Mouse (Mus musculus): ENCODE measurements around the gene Dnajb8.

Dnajb8 gene

DNA sequence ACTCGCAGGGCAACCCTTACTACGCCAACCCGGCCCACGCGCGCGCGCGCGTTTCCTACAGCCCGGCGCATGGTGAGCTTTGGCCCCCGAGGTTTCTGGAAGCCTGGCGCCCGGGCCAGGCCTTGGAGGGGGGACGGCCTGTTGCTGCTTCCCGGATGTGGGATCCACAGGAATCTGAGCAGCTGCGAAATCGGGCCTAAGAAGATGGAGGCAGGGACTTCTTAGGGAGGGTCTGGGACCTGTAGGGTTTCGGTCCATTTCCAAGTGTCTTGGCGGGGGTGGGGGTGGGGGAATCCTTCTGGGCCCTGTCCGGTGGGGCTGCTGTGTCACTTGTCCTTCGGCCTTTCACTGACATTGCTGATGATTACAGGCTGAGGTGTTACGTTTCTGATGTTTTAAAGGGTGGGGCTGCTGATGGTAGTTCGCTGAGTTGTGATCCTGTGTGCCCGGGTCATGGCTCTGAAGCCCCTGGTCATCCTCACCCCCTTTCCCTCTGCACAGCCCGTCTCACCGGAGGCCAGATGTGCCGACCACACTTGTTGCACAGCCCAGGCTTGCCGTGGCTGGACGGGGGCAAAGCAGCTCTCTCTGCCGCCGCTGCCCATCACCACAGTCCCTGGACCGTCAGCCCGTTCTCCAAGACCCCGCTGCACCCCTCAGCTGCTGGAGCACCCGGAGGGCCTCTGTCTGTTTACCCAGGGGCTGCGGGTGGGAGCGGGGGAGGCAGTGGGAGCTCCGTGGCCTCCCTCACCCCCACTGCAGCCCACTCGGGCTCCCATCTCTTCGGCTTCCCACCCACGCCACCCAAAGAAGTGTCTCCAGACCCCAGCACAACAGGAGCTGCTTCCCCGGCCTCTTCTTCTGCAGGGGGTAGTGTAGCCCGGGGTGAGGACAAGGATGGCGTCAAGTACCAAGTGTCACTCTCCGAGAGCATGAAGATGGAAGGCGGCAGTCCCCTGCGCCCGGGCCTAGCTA is 22.1 kb upstream of the Dnajb8 start:
- DNase-seq, result no peak

DNA sequence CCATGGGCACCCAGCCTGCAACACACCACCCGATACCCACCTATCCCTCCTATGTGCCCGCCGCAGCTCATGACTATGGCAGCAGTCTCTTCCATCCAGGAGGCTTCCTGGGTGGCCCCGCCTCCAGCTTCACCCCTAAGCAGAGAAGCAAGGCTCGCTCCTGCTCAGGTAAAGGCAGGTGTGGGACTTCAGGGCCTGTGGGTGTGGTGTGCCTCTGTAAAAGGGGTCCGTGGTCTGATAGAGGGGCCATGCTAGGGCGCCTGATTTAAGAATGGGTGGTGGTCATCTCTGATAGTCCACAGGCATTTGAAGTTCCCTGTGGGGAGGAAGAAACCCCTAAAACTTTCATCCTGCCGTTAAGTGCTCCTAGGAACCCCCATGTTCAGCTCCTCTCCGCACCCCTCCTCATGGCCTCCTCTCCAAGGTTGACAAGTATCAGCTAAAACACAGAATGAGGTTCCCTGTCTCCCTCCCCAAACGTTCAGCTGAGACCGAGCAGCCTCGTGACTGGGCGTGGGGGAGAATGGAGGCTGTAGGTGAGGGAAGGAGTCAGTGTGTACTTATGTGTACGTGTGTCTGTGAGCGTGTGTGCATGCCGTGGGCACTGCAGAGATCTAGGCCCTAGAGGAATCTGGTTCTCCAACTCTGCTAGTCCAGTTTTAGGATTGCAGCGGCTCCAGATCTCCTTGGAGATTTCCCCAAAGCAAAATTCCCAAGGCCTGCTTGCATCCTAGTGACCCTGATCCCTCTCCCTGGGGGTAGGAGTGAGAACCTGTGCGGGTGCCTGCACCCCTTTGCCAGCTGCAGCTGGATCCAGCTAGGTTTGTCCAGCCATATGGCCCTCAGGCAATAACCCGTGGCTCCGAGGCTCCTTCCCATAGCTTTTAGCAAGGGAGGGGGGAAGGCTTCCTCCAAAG is 21.1 kb upstream of the Dnajb8 start:
- no peak for DNase-seq

DNA sequence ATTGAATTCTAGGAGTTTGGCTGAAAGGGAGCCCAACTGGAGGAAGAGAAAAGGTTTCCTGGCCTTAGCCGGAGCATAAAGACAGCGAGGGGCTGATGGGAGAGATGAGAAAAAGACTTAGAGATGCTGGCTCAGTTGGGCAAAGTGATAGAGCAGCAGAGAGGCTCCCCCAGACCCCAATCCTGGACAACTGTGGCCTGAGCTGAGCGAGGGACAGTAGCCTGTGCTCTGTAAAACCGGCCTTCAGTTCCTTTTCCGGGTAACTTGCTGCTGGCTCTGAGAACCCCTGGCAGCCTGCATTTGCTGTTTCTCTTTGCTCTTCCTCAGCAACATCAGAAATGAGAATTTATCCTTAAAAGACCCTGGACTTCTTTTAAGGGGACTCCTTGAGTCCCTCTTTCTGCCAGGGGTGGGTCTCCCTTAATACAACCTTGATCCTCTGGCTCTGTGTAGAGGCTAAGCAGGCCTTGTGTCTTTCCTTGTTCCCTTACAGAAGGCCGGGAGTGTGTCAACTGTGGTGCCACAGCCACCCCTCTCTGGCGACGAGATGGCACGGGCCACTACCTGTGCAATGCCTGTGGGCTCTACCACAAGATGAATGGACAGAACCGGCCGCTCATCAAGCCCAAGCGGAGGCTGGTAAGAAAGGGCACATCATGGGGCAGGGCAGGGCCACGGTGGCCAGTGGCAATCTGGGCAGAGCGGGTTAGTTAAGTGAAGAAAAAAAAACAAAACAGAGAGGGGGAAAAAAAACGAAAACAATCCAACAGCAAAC is 20.0 kb upstream of the Dnajb8 start:
- no peak for DNase-seq

DNA sequence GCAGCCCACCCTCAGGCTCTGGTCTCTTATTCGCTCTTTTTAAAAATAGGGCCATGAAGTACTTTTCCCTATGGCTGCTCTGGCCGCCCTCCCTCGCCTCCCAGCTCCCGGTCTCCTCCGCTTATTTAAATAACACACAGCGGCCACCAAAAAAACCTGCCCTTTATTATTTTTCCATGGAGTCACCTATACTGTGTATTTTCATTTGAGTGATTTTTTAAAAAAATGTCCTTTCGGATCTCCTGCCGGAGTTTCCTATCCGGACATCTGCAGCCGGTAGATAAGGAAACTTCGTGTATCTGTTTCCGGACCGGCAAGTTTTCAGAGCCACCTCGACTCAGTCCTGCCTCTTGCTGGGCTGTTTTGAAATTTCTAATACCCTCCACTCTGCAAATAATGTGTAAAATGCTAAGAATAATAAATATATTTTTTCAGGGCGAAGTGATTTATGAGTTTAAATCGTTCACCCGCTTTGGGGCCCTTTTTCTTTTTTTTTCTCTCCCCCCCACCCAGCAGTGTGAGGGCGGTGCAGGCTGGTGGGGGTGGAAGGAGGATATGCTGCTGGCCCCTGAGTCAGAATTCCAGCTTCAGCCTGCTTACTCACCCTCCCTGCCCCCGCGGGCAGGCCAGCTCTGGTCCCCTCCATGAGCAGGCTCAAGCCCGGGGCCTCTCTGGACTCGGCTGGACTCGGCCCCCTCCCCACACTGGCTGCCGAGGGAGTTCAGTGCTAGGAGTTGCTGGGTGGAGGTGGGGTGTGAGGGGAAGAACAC is 19.0 kb upstream of the Dnajb8 start:
- DNase-seq, result no peak

- no peak for DNase-seq
Measured at GRCm38 (mm10) chr6:88203791-88204405, 18.2 kb upstream of the Dnajb8 start.

DNA sequence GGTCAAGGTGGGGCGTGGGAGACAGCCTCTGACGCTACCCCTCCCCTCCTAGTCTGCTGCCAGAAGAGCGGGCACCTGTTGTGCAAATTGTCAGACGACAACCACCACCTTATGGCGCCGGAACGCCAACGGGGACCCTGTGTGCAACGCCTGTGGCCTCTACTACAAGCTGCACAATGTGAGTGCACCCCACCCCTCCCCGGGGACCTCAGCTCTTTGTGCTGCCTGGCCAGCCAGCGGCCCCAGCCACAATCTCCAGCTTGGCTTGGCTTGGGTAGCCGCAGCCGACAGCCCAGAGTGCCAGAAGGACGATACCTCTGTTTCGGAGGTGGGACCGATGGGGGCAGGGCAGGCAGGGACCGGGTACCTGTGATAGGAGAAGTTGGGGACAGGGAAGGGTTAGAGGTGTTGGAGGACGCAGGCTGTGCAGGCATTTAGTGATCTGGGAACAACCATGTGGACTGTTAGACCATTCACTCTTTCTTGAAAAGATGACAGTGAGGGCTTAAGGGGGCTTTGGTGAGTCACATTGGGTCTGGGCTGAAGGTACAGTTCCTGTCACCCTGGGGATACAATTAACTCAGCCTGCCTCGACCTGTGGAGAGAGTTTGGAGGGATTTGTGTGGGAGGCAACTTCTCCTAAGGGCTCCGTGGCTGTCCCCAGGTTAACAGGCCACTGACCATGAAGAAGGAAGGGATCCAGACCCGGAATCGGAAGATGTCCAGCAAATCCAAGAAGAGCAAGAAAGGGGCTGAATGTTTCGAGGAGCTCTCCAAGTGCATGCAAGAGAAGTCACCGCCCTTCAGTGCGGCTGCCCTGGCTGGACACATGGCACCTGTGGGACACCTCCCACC is 17.3 kb upstream of the Dnajb8 start:
- no peak for DNase-seq

DNA sequence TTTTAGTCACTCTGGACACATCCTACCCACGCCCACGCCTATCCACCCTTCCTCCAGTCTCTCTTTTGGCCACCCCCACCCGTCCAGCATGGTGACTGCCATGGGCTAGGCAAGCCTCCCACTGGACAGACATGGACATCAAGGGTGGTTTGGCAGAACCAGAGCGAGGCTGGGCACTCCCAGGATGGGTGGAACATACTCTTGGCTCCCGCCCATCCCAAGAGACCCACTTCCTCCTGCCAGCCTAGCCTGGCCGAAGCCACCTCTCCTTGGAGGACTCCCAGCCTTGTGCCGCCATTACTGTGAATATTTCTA is 16.7 kb upstream of the Dnajb8 start:
- no peak for DNase-seq

- no peak for DNase-seq
Measured at GRCm38 (mm10) chr6:88205937-88206336, 16.1 kb upstream of the Dnajb8 start.

GRCm38 (mm10) chr6:88206566-88206965 is 15.5 kb upstream of the Dnajb8 start:
- DNase-seq, result no peak

GRCm38 (mm10) chr6:88207403-88208033 is 14.6 kb upstream of the Dnajb8 start:
- no peak for DNase-seq

- DNase-seq, result no peak
Measured at GRCm38 (mm10) chr6:88208321-88208720, 13.7 kb upstream of the Dnajb8 start.

GRCm38 (mm10) chr6:88209453-88209852 is 12.6 kb upstream of the Dnajb8 start:
- DNase-seq, result no peak

DNA sequence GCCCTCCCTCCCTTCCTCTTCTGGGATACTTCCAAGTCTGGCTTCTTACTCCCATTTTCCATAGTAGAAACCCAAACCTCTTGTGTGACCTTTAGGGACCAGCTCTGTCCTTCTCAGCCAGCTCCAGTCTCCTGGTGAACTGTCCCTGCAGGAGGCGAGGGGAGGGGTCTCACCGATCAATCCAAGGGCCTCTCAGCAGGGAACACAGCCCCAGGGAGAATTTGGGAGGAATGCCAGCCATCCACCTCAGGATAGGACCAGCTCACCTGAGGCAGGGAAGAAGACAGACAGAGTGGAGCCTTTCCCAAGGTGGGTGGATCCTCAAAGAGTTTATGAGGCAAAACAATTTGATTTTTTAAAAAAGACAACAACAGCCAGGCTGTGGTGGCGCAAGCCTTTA is 11.9 kb upstream of the Dnajb8 start:
- no peak for DNase-seq

- no peak for DNase-seq
Measured at GRCm38 (mm10) chr6:88215797-88216196, 6.3 kb upstream of the Dnajb8 start.

DNA sequence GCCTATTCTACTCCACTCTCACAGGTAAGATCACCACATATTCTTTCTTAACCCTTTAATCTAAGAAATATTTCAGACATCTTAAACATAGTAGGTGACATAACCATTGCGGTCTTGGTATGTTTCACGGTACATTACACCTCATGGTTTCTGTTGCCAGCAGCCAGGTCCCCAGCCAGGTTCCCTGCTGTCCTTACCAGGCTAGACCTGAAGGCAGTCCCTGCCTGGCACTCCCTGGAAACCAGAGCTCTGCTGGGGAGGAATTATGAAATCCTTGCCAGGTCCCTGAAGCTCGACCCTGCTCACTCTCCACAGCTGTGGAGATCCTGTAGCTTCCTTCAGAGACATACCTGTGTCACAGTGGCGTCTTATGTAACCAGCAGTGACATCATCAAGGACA is 5.9 kb upstream of the Dnajb8 start:
- no peak for DNase-seq

- no peak for DNase-seq
Measured at GRCm38 (mm10) chr6:88219094-88219493, 3.0 kb upstream of the Dnajb8 start.

GRCm38 (mm10) chr6:88226570-88226994 is 4.5 kb downstream of the Dnajb8 start:
- DNase-seq, result no peak

GRCm38 (mm10) chr6:88227537-88227936 is 5.5 kb downstream of the Dnajb8 start:
- DNase-seq, result no peak

- DNase-seq, result no peak
Measured at GRCm38 (mm10) chr6:88229221-88229620, 7.2 kb downstream of the Dnajb8 start.

GRCm38 (mm10) chr6:88231821-88232220 is 9.8 kb downstream of the Dnajb8 start:
- DNase-seq, result no peak
